Mouse (Mus musculus): Measurements from ENCODE around the gene Plod2.

- TF ChIP-seq CTCF (IDR thresholded peaks at IDR 0.05; ENCODE audit: control insufficient read depth, insufficient read depth, insufficient read length) = no peak
- TF ChIP-seq MYOD1 (IDR thresholded peaks at IDR 0.05; ENCODE audit: control insufficient read depth, insufficient read length, low read depth) = peak; percentile 92
- TF ChIP-seq MAX (IDR thresholded peaks at IDR 0.05) = no peak
- no peak for TF ChIP-seq CEBPB (IDR thresholded peaks at IDR 0.05; ENCODE audit: low read depth)
Observed at GRCm38 (mm10) chr9:92621878-92622282, 79.9 kb downstream of the Plod2 start.

Data from C2C12 (cell line).